Mouse (Mus musculus) lung, postnatal 14 days (tissue): ENCODE data around the gene Zcchc24.
"Not testable (repeated sequence)": the region's sequence is repeated elsewhere in the genome, so short reads cannot be mapped to it uniquely, and the experiment has no call there.

ENCODE experiments used
- DNase-seq: peaks from one replicate; pipeline ENCODE4 v3.0.0; 2021

Gene Zcchc24

DNA sequence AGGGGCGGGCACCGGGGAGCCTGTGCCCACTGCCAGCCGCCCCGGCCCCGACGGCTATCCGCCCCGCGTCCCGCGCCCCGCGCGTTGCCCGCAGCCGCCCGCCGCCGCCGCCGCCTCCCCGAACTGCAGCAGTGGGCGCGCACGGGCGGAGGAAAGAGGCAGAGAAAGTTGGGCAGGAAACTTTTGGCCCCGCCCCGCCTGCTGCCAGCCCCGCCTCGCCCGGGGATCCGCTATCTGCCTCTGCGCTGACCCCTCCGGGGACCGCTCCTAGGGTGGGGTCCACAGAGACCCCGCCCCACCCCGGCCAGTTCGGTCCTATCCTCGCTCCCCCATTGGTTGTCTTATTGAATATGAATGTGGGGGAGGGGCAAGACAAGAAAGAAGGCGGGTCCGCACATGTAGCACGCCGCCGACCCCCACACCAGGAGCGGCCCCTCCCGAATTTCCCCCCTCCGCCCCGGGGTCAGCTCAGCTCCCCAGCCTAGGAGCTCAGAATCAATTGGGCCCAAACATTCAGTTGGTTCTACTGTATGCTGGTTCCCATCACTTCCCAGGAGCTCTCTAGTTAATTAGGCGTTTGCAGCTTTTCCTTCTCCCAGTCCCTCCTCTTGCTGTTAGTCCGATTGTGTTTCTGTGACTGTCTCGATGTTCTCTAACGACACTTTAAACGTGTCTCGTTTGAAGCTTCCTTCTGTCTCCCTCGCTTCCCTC, at the start of gene Zcchc24:
Gene Zcchc24, minus strand, starts transcription at position 125 of the 711 bp plus-strand sequence.
- peak; percentile 93 for DNase-seq

DNA sequence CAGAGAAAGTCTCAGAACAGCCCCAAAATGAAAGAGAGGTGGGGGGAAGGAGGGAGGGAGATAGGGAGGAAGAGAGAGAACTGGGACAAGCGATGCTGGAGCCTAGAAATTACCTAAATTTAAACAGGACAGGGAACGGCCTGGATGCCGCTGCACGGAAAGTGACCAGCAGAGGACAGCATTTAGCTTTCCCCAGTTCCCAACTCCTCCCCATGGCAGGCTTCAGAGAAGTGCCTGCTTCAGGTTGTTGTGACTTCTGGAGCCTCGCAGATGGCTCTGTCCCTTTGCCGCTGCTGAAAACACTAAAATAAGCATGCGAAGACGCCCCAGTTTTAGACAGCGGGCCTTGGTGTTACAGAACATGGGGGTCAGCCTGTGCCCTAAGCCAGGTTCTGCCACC, 47.6 kb upstream of the Zcchc24 start:
- DNase-seq = peak; percentile 76

DNA sequence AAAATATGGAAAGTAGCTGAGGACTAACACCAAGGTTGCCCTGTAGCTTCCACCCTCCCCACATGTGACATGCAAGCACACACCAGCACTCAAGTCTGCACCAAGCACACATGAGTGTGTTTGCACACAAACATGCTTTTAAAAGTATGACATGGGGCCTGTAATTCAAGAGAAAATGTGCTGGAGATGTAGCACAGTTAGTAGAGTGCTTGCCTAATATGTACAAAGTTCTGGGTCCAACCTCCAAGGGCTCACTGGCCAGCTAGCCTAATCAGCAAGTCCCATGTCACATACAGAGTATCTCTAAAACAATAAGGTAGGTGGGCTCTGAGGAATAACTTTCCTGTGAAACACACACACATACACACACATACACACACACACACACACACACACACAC, 45.3 kb upstream of the Zcchc24 start:
- DNase-seq = no peak

DNA sequence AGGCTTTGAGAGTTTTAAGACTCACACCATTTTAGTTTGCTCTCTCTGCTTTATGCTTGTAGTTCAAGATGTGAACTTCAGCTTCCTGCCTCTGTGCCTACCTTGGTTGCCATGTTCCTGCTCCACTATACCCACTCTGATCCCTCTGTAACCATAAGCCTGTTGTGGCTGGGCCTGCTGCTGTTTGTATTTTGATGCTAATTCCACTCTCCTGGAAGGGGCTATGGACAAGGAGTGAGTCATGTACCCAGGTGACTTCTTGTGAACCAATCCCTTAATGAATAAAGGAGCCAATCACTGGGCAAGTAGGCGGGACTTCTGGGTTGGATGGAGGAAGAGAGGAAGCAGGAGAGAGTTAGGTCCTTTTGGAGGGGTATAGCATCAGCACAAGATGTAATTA, 42.2 kb upstream of the Zcchc24 start:
- DNase-seq = not testable (repeated sequence)

DNA sequence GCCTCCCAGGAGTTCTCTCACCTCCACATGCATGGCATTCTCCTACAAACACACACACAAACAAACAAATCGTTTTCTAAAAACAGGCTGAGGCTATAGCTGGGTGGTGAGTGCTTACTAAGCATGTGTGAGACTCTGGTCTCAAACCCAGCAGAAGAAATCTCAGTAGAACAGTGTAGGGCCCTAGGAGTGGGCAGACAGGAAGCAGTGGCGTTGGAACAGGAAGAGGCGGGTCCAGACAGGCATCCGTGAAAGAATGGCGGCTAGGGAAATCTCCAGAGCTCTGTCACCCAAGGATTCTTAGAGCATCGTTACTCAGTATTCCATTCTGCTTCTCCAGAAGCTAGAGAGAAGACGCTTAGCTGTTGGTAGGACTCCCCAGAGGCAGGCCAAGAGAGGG, 37.7 kb upstream of the Zcchc24 start:
- DNase-seq = no peak

DNA sequence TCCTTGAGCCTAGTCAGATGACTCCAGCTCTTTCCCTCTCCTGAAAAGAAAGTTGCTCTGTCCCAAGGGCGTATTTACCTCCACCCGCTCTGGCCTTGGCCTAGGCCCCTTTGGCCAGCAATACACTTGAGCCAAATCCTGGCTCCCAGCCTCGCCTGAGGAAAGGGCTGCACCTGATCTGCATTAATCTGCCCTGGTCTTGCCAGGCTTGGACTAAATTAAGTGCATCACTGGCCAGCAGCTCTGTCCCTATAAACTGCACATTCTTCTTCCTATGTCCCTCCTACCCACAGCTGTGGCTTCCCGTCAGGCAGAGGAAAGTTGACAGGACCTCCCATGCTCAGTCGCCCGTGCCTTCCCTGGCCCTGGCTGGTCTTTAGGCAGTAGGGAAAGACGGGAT, 37.0 kb upstream of the Zcchc24 start:
- DNase-seq = no peak

DNA sequence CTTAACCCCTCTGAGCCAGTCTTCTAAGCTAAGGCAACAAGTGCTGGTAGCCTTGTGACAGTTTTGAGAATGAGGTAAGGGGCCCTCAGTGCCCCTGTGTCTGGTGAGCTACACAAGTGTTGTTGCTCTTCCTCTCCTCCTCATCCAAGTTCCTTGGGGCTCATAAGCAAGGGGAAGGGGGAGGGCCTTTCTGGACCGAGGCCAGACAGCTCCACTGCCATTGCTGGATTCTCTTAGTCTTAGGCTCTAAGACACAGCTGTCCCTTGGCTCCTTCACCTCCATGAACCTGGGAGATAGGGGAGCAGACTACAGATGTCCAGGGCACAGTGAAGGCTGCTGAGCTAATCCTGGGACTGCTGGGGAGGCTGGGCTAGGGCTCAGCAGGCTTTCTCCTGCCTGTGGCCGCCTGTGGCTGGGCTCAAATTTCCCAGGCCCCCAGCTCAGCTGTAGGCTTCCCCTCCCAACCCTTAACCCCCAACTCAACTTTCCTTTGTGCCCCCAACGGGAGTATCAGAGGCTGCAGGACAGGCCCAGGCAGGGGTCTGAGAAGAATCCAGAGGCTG, 34.5 kb upstream of the Zcchc24 start:
- no peak for DNase-seq

DNA sequence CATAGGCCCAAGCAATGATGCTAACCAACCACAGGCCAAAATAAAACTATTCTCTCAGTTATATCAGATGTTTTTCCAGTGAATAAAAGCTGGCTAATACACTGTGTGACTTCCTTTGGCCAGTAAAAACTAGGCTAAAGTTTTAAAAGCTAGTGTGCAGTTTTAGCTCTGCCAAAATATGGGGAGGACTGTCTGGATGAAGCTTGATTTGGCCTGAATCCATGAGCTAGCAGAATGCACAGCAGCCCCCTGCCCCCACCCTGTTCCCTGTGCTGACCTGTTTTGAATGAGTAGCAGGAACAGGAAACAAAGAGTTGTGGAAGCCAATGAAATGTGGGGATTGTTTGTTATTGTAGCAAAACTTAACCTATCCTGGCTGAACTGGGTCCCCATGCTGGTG, 33.7 kb upstream of the Zcchc24 start:
- DNase-seq = no peak

DNA sequence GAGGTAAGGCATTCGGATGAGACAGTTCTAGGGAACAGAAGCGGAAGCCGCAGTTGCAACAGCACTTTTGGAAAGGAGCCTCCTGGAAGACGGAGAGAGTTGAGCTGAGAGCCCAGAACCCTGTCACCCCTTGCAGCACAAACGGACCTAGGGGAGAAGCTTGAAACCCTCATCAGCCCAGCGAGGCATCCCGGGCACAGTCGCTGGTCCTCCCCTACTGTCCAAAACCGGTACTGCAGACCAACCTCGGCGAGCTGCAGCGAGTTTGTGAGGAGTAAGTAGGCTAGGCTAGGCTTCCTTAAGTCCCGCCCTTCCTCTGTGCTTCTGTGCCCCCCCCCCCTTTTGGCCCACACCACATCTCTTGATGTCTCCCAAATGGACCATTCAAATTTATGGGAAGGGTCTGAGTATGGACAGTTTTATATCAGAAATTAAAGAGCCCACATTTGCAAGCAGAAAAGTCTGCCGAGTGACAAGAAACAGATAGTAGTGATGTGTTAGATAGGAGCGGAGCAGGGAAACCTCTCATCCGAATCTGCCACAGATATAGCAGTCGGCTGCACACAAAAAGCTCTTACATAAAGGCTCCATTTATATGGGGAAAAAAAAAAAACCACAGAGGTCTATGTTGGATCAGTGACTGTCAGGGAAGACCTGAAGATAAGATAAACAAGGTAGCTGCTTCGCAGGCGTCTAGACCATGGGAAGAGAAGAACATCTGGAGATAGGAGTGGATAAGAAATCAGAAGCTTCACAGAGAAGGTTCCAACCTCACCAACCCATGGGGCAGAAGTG, 31.5 kb upstream of the Zcchc24 start:
- DNase-seq = peak; percentile 93

DNA sequence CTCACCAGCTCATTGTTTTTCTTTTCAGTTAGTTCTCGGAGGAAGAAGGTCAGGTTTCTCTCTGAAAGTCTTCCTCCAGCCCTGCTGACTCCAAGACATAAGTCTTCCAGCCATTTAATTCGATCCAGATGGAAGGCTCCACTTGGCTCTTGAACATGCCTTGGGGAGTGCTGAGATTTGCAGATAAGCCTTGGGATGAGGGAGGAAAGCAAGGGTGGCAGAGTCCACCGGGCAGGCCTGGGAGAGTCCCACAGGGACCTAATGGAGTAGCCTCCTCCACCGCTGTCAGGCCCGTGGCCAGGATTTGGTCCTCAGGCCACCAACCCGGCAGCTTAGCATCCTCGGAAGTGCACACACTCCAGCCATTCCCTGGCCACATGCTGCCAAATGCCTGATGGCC, 27.8 kb upstream of the Zcchc24 start:
- DNase-seq = no peak

DNA sequence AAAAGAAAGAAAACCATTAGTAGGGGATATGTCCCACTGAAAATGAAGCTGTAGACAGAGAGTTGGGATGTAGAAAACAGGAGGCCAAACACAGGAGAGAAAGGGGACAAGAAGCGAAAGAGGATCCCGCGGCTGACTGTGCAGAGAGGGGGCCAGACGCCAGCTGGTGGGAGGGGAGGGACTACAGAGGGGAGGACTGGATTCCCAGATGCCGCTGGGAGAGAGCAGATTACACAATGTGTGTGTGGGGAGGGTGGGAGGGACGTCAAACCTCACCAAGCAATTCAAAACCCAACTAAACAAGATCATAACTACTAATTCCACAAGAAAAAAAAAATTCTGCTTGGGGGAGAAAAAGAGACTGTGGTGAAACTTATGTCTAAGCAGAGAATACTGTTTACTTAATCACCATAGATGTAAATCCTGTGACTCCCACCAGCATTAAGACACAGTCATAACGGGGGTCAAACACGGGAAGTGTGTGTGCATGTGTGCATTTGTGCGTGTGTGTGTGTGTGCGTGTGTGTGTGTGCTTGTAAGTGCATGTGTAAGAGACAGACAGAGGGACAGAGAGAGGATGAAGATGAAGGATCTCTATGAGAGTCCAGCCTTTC, 26.8 kb upstream of the Zcchc24 start:
- DNase-seq = peak; percentile 75

DNA sequence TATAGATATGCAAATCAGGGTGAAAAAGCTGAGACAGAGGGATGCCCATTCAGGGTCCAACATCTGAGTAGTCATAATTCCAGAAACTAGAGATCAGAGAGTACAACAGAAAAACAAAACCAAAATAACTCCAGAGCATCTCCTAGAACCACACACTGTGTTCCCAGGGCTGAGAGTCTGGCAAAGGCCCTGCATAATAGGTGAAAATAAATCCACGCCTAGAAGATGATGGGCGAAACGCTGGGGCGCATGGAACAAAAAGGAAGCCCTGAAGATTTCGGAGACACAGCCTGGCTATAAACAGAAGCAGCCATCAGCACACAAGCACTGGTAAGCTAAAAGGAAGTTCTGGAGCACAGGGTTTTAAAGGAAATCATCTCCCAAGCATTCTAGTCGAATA, 26.2 kb upstream of the Zcchc24 start:
- no peak for DNase-seq

DNA sequence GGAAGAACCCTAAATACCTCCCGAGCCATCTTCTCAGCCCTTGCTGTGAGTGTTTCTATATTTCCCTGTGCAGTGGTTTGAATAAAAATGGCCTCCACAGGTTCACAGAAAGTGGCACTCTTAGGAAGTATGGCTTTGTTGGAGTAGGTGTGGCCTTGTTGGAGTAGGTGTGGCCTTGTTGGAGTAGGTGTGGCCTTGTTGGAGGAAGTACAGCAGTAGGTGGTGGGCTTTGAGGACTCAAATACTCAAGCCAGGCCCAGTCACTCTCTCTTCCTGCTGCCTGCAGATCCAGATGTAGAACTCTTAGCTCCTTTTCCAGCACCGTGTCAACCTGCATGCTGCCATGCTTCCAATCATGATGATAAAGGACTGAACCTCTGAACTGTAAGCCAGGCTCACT, 25.5 kb upstream of the Zcchc24 start:
- DNase-seq = no peak

DNA sequence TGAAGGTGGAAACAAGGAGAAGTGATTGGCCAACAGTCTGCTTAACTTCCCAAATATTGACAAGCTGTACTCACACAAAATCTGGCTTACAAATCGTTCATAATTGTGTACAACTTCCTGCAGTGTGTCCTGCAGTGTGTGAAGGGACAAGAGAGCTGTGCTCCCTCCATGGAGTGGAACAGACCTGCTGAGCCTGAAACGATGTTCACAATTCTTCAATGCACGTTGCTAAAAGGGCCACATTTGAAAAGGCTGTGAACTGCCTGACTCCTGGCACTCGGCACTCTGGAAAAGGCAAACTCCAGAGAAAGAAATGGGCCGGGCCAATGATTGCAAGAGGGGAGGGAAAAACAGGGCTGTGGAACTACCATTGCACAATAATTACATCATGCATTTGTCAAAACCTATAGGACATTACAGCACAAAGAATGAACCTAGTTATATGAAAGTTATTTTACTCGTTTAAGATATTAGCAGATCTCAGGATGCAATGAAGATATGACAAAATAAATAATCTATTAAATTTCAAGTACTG, 22.0 kb upstream of the Zcchc24 start:
- no peak for DNase-seq

DNA sequence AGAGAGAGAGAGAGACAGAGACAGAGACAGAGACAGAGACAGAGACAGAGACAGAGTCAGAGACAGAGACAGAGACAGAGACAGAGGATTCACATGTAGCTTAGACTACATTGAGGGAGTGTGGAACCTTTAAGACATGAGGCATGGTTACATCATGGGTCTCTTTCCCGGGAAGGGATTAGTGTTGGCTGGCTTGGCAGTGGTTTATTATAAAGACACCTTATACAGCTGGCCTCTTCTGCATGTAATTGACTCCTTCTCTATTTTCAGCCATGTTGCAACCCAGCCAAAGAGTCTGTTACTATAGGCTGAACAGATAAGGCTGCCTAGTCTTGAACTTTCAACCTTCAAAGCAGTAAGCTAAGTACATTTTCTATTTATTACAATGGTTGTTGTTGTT, 21.1 kb upstream of the Zcchc24 start:
- DNase-seq = no peak

DNA sequence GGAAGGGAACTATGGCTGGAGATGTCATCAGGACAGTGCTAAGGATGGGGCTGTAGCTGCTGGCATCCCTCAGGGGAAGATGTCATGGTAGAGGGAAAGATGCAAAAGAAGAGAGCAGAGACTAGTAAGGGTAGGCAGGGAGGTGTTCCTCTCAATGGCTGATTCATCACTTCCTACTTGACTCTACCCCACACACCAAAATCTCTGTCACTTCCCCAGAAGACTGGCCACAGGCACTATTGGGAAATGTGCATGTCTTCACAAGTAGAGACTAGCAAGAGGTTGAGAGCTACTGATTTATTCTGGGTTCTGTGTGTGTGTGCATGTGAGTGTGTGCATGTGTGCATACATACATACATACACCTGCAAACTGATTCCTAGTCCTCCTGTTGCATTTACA, 20.4 kb upstream of the Zcchc24 start:
- no peak for DNase-seq

DNA sequence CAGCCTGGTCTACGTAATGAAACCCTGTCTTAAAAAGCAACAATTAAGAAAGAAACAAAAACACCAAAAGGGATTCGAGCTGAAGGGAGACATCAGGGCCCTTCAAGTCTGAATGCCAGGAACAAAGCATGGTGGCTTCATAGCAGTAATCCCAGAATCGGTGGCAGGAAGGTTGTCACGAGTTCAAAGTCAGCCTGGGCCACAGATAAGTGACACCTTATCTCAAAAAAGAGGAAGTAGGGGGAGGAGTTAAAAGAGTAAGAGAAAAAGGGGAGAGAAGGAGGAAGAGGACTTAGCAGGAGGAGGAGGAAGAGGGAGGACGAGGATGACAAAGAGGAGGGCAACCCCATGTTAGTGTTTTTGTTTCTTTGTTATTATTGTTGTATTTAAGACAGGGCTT, 19.4 kb upstream of the Zcchc24 start:
- DNase-seq = no peak

DNA sequence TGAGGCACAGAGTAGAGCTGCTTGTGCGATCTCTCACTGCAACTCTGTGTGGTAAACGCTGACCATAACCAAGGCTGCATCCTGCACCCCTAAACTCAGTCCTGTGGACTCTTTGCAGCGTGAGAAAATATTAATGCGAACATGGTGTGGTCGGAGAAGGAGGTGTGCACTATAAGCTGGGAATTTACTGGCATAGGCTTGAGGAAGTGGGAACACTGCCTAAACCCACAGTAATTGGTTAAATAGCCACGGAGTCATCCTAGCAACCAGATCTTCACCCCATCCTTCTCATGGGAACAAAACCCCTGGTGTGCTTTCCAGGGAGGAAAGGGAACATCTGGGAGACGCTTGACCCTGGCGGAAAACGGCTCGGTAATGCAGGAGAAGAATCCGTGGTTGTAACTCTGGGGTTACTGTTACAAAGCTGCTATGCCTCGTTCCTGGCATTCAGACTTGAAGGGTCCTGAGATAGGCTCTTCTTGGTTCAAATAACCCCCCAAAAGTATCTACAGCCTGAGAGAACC, 18.6 kb upstream of the Zcchc24 start:
- DNase-seq = no peak

DNA sequence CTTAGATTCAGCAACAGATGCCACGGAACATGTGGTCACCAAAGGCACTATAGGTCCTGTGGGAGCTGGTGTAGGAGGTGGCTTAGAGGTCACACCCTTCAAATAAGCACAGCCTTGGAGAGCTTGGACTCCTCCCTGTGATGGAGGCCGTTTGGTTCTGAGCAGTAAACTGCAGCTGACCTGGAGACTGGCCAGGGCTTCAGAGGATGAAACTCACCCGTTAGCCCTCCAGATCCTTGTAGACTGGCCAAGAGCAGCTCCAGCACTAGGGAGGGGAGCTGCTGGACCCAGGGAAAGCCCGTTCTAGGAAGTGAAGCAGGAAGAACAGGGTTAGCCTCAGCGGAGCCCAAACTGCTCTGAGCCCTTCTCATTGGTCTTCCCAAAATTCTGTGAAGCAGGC, 18.1 kb upstream of the Zcchc24 start:
- DNase-seq = peak; percentile 74

DNA sequence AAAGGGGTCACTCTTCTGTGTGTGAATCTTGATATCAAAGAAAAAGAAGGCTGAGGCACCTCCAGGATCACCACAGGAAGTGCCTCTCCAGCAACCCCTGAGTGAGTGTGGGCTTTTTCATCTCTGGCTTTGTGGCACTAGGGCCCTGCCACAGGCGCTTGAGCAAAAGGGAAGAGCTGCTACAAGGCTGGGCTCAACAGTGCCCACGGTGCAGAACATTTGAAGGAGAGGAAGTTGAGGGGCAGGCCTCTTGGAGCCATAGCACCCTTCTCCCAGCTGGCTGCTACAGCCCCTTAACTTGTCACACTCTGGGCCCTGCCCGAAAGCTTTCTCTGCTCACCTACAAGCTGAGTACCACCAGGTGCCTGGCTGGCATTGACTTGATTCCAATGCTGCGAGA, 16.4 kb upstream of the Zcchc24 start:
- DNase-seq = no peak

DNA sequence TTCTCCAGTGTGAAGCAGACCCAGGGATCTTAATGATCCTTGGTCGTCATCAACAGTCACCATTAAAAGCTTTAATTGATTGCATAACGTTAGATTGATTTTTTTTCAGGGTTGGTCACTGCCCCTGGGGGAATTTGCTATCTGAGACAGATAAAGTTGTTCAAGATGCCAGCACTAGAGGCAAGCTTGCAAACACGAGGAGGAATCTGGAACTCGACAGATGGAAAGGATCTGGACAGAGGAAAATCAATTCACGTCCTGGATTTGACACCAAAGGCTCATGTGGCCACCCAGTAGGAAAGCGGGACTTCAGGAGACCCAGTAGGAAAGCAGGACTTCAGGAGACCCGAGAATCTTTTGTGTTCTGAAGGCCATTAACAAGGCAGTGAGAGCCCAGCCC, 14.4 kb upstream of the Zcchc24 start:
- no peak for DNase-seq

DNA sequence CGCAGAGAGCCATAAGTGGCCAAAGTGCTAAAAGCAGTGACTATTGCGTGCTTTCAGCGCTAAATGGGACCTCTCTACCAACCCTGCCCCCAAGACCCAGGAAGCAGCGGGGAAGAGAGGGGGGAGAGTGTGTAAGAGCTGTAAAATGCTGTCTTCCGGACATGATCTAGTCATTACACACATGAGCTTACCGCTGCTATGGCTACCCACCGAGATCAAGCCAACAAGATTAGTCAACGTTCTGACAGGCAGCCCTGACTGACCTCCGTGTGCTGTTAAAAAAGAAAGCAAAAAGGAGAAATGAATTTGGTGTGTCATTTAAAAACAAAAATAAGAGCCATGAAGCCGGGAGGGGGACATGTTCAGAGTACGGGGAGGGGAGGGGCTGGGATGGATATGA, 11.8 kb upstream of the Zcchc24 start:
- no peak for DNase-seq

DNA sequence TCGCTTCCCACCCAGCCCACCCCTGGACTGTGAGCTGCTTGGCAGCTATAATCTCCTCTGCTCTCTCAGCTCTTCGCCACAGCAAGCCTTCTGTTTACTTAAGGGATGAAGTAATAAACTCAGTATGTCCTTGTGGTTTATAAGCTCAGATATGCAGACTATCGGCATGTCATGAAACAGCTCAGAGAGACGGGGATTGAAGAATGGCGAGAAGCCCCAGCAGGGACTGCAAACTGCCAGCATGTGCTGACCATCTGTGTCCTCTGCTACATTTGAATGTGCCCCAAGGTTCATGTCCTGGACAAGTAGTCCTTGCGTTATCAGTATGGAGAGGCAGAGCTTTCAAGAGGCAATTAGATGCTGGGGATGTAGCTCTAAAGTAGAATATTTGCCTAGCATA, 7.5 kb upstream of the Zcchc24 start:
- DNase-seq = no peak
